Mouse (Mus musculus): Measurements from ENCODE around the gene Gm29427.

- TF ChIP-seq CTCF (conservative IDR thresholded peaks at IDR 0.05; ENCODE audit: low read length) (no peak), NANOG (IDR thresholded peaks at IDR 0.05; ENCODE audit: borderline replicate concordance, low read length) (no peak), POU5F1 (IDR thresholded peaks at IDR 0.05; ENCODE audit: borderline replicate concordance, low read length) (no peak)
These were observed 13.6 kb upstream of the Gm29427 start, which contains the start of gene Pfkfb2 for GRCm38 (mm10) chr1:130729153-130729552.
